Mouse (Mus musculus) liver, embryonic 13.5 days (tissue): ENCODE measurements around the gene Ust. TPM values are rescaled to one million over a fixed set of nuclear protein-coding genes. Genes with fewer than 3 reads are reported as not detected.
"Not testable (repeated sequence)": the region's sequence is repeated elsewhere in the genome, so short reads cannot be mapped to it uniquely, and the experiment has no call there.

Source experiments
- ATAC-seq: fragments of 200-750 bp; cut with Nextera tagmentation; 2 replicates; pipeline ENCODE4 v1.8.0; 2017; ENCODE audit warnings: low read depth, mild to moderate bottlenecking, moderate number of reproducible peaks, moderate library complexity
- DNase-seq: peaks from one replicate; pipeline ENCODE4 v3.0.0; 2022
- H3K27ac ChIP-seq: fragments of 300-500 bp; sonication (generic); 2 replicates; pipeline ENCODE4 v1.5.1; 2015; ENCODE audit warnings: moderate library complexity, mild to moderate bottlenecking, inconsistent platforms
- H3K27me3 ChIP-seq: fragments of 300-500 bp; sonication (generic); 2 replicates; pipeline ENCODE4 v1.6.1; 2015; ENCODE audit warnings: mild to moderate bottlenecking, inconsistent platforms
- H3K36me3 ChIP-seq: fragments of 300-500 bp; sonication (generic); 2 replicates; pipeline ENCODE4 v1.6.1; 2015; ENCODE audit warnings: mild to moderate bottlenecking, inconsistent platforms
- H3K4me1 ChIP-seq: fragments of 300-500 bp; sonication (generic); replicated peaks from 2 replicates; pipeline ENCODE4 v1.6.1; 2015; ENCODE audit warnings: inconsistent platforms
- H3K4me2 ChIP-seq: fragments of 300-500 bp; sonication (generic); 2 replicates; pipeline ENCODE4 v1.6.1; 2015; ENCODE audit warnings: inconsistent platforms, mild to moderate bottlenecking, moderate library complexity
- H3K4me3 ChIP-seq: fragments of 300-500 bp; sonication (generic); replicated peaks from 2 replicates; pipeline ENCODE4 v1.5.1; 2015; ENCODE audit warnings: mild to moderate bottlenecking, inconsistent platforms
- H3K9ac ChIP-seq: fragments of 300-500 bp; sonication (generic); 2 replicates; pipeline ENCODE4 v1.6.1; 2015; ENCODE audit warnings: mild to moderate bottlenecking, inconsistent platforms
- H3K9me3 ChIP-seq: fragments of 300-500 bp; sonication (generic); replicated peaks from 2 replicates; pipeline ENCODE4 v1.6.1; 2016; ENCODE audit warnings: inconsistent platforms
- WGBS: fragments of 180-500 bp; shearing (Covaris S2); methylation state at CpG from one replicate; pipeline ENCODE4 v1.1.7; 2015; ENCODE audit not compliant: insufficient replicate concordance; 5-methylcytosine and 5-hydroxymethylcytosine counted together
- polyA plus RNA-seq: library from polyadenylated mRNA; unstranded; fragments of >200 nt; fragmentation: Nextera tagmentation; extraction: Ambion mirVana; gene quantifications from 2 replicates; pipeline ENCODE4 v1.2.1, GENCODE M21; 2015

The Ust gene
- polyA plus RNA-seq: 0.51 and 0.67 TPM in 2 replicates

- peaks cover 5% of the 10 kb centered on the region; the same call in 1 of the 2 replicates for H3K4me1 ChIP-seq
- H3K4me3 ChIP-seq: peak within 1 kb of the TSS; percentile 58
- H3K27ac ChIP-seq: no peak within 1 kb of the TSS
- no peaks in the 10 kb centered on the region for H3K36me3 ChIP-seq
- peaks cover 52% of the 10 kb centered on the region for H3K27me3 ChIP-seq
- WGBS: 2% methylated on average over 62 of the region's 78 CpGs
- peak within 1 kb of the TSS; percentile 36; the same call in 1 of the 2 replicates for H3K9ac ChIP-seq
- peak; percentile 74 for ATAC-seq
- H3K4me2 ChIP-seq: peak within 1 kb of the TSS; percentile 67
- H3K9me3 ChIP-seq: no peaks in the 10 kb centered on the region
- peak; percentile 15 for DNase-seq
Observed at GRCm38 (mm10) chr10:8518141-8519013, at the start of gene Ust. TSS of gene Ust (minus strand) at chr10:8518825.

- Histone ChIP-seq H3K4me1 (no peaks in the 10 kb centered on the region), H3K27ac (no peak overlapping the region), H3K27me3 (no peaks in the 10 kb centered on the region), H3K4me2 (no peak overlapping the region), H3K36me3 (no peaks in the 10 kb centered on the region), H3K9me3 (no peaks in the 10 kb centered on the region), H3K9ac (no peak overlapping the region), H3K4me3 (no peak overlapping the region)
- no peak for ATAC-seq
- no peak for DNase-seq
- WGBS: 57% methylated on average over 4 of the region's 4 CpGs
Observed at GRCm38 (mm10) chr10:8561366-8561765, 42.7 kb upstream of the Ust start.

GRCm38 (mm10) chr10:8559566-8559965 is 40.9 kb upstream of the Ust start:
- H3K27me3 ChIP-seq, H3K36me3 ChIP-seq, H3K4me2 ChIP-seq, H3K4me3 ChIP-seq, DNase-seq, ATAC-seq, H3K27ac ChIP-seq, H3K4me1 ChIP-seq, H3K9me3 ChIP-seq, H3K9ac ChIP-seq: not testable (repeated sequence)
- 54% methylated on average over 6 of the region's 6 CpGs for WGBS

GRCm38 (mm10) chr10:8552239-8552638 is 33.6 kb upstream of the Ust start:
- not testable (repeated sequence) for H3K4me2 ChIP-seq, H3K4me1 ChIP-seq, H3K27me3 ChIP-seq, H3K27ac ChIP-seq, ATAC-seq, H3K9ac ChIP-seq, DNase-seq, H3K36me3 ChIP-seq, H3K9me3 ChIP-seq, H3K4me3 ChIP-seq

DNA sequence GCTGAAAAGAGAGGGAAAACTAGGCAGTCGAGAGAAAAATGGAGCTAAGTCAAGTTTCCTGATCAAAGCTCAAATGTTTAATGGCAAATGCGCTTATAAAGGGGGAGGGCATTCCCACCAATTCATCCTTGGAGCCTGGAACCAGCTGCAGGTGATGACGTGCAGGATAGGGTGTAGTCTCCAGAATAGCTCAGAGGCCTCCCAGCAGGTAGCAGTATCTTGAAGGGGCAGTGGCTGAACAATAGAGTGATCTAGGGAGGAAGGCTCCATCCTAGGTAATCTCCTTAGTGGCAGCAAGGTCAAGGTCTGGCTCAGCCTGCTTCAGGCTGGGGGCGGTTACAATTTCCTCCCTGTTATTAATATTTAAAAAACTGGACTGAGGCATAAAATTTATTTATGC is 33.0 kb upstream of the Ust start:
- H3K27me3 ChIP-seq: not testable (repeated sequence)
- 75% methylated on average over 4 of the region's 4 CpGs for WGBS

GRCm38 (mm10) chr10:8541514-8541913 is 22.9 kb upstream of the Ust start:
- no peaks in the 10 kb centered on the region for H3K36me3 ChIP-seq
- no peak overlapping the region for H3K9ac ChIP-seq
- 19% methylated on average over 1 of the region's 1 CpGs for whole genome bisulfite sequencing
- H3K4me1 ChIP-seq: no peaks in the 10 kb centered on the region
- H3K4me2 ChIP-seq: no peak overlapping the region
- DNase-seq: no peak
- no peaks in the 10 kb centered on the region for H3K27me3 ChIP-seq
- no peak for ATAC-seq
- H3K4me3 ChIP-seq: no peak overlapping the region
- H3K27ac ChIP-seq: no peak overlapping the region
- H3K9me3 ChIP-seq: no peaks in the 10 kb centered on the region

More for the DNA sequence above, 33.0 kb upstream of the Ust start:
- H3K27ac ChIP-seq, H3K9me3 ChIP-seq, H3K9ac ChIP-seq, ATAC-seq, H3K4me1 ChIP-seq, H3K4me2 ChIP-seq, H3K4me3 ChIP-seq, DNase-seq, H3K36me3 ChIP-seq: not testable (repeated sequence)

- no peak overlapping the region for H3K9ac ChIP-seq
- H3K36me3 ChIP-seq: no peaks in the 10 kb centered on the region
- H3K27me3 ChIP-seq: no peaks in the 10 kb centered on the region
- no peak overlapping the region for H3K4me2 ChIP-seq
- H3K27ac ChIP-seq: no peak overlapping the region
- no peaks in the 10 kb centered on the region for H3K9me3 ChIP-seq
- ATAC-seq (no peak), DNase-seq (no peak)
- 28% methylated on average over 3 of the region's 3 CpGs for WGBS
- no peak overlapping the region for H3K4me3 ChIP-seq
- no peaks in the 10 kb centered on the region for H3K4me1 ChIP-seq
Observed at GRCm38 (mm10) chr10:8535445-8535844, 16.8 kb upstream of the Ust start.

DNA sequence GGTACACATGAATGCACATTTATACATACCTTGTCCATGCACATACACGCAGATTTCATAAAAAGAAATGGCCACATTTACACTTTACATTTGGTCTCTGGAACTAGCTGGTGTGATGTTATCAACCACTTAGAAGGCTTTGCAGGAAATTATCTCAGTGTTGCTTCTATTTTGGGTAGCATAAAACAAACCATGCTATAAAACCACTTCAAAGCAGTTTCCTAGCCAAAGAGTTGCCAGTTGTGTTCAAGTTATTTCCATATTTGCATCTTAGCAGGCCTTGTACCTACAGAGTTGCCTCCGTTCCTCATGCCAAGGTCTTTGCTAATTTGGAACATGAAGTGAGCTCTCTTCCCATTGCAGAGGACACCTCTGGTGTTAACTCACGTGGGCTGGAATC is 13.0 kb upstream of the Ust start:
- 56% methylated on average over 3 of the region's 3 CpGs for WGBS
- H3K4me2 ChIP-seq: no peak overlapping the region
- no peak for DNase-seq

GRCm38 (mm10) chr10:8530505-8531051 is 12.0 kb upstream of the Ust start:
- no peaks in the 10 kb centered on the region for H3K27me3 ChIP-seq
- DNase-seq (no peak), ATAC-seq (no peak)
- H3K27ac ChIP-seq: no peak overlapping the region
- WGBS: 65% methylated on average over 4 of the region's 4 CpGs
- no peaks in the 10 kb centered on the region for H3K4me1 ChIP-seq
- no peaks in the 10 kb centered on the region for H3K9me3 ChIP-seq
- H3K36me3 ChIP-seq: no peaks in the 10 kb centered on the region
- H3K4me3 ChIP-seq: no peak overlapping the region
- no peak overlapping the region for H3K4me2 ChIP-seq
- no peak overlapping the region for H3K9ac ChIP-seq

More for the DNA sequence above, 13.0 kb upstream of the Ust start:
- no peak overlapping the region for H3K9ac ChIP-seq
- no peak overlapping the region for H3K4me3 ChIP-seq
- no peaks in the 10 kb centered on the region for H3K4me1 ChIP-seq
- no peak for ATAC-seq
- H3K27ac ChIP-seq: no peak overlapping the region
- no peaks in the 10 kb centered on the region for H3K9me3 ChIP-seq
- H3K27me3 ChIP-seq: no peaks in the 10 kb centered on the region
- H3K36me3 ChIP-seq: no peaks in the 10 kb centered on the region

- no peaks in the 10 kb centered on the region for H3K36me3 ChIP-seq
- H3K4me2 ChIP-seq: no peak overlapping the region
- H3K27me3 ChIP-seq: no peaks in the 10 kb centered on the region
- no peak overlapping the region for H3K27ac ChIP-seq
- WGBS: 30% methylated on average over 7 of the region's 7 CpGs
- no peak overlapping the region for H3K9ac ChIP-seq
- no peaks in the 10 kb centered on the region for H3K4me1 ChIP-seq
- H3K9me3 ChIP-seq: no peaks in the 10 kb centered on the region
- H3K4me3 ChIP-seq: no peak overlapping the region
- DNase-seq (no peak), ATAC-seq (no peak)
Observed at GRCm38 (mm10) chr10:8529173-8529572, 10.5 kb upstream of the Ust start.

DNA sequence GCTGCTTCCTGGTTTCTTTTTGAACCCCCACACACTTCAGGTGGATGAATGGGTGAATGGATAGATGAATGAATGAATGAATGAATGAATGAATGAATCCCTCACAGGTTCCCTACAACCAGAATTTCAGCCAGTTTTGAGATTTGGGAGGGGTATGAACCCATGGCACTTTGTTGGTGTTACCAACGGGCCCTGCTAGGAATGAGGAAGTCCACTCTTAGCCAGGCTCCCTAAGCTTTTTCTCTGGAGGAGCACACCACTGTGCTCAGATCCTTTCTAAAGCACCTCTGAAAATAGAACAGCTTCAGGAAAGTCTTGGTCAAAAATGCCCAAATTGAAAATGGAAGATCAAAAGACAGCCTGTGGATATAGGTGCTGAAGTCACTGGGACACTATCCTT is 6.7 kb upstream of the Ust start:
- Histone ChIP-seq H3K4me3 (no peak overlapping the region), H3K36me3 (no peaks in the 10 kb centered on the region), H3K27me3 (0 out of 2 replicates have a peak, but pooled peaks cover 7% of the 10 kb centered on the region), H3K4me1 (no peaks in the 10 kb centered on the region), H3K9me3 (no peaks in the 10 kb centered on the region), H3K4me2 (no peak overlapping the region), H3K27ac (no peak overlapping the region), H3K9ac (no peak overlapping the region)
- no peak for DNase-seq
- no peak for ATAC-seq
- WGBS: 29% methylated on average over 1 of the region's 1 CpGs

DNA sequence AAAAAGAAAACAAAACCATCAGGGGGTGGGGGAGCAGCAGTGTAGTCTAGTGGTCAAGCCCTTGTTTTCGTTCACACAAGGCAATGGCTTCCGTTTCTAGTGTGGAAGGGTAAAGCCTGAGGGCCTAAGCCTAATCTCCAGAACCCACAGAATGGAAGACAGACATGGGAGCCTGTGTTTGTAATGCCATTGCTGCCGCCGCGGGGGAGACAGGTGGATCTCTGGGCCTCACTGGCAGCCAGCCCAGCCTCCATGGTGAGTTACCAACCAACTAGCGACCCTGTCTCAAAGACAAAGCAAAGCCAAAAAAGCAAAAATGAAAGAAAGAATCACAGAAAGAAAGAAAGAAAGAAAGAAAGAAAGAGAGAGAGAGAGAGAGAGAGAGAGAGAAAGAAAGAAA is 2.9 kb upstream of the Ust start:
- H3K27ac ChIP-seq: no peak overlapping the region
- peaks cover 45% of the 10 kb centered on the region for H3K27me3 ChIP-seq
- H3K9ac ChIP-seq: no peak overlapping the region
- 63% methylated on average over 6 of the region's 6 CpGs for WGBS
- no peaks in the 10 kb centered on the region for H3K36me3 ChIP-seq
- DNase-seq (no peak), ATAC-seq (no peak)
- H3K4me2 ChIP-seq: no peak overlapping the region
- H3K4me3 ChIP-seq: no peak overlapping the region
- no peaks in the 10 kb centered on the region for H3K9me3 ChIP-seq
- H3K4me1 ChIP-seq: peaks cover 5% of the 10 kb centered on the region; the same call in 1 of the 2 replicates
